Mouse (Mus musculus) midbrain, postnatal 0 days (tissue): ENCODE data around the gene Pknox2. TPM values are rescaled to one million over a fixed set of nuclear protein-coding genes. Genes with fewer than 3 reads are reported as not detected.
A peak's percentile ranks its signal among the peaks of the same experiment; 100 is the strongest.

Experiments
- ATAC-seq: fragments of 200-750 bp; cut with Nextera tagmentation; 2 replicates; pipeline ENCODE4 v1.8.0; 2017; ENCODE audit warnings: moderate number of reproducible peaks, mild to moderate bottlenecking, moderate TSS enrichment, moderate library complexity; ENCODE audit not compliant: low FRiP score
- DNase-seq: peaks from one replicate; pipeline ENCODE4 v3.0.0-alpha.2; 2015; ENCODE audit warnings: low spot score
- H3K27ac ChIP-seq: fragments of 300-500 bp; sonication (generic); 2 replicates; pipeline ENCODE4 v1.5.1; 2014; ENCODE audit warnings: low read depth, mild to moderate bottlenecking, low read length, mixed read lengths
- H3K27me3 ChIP-seq: fragments of 300-500 bp; sonication (generic); 2 replicates; pipeline ENCODE4 v1.6.1; 2014; ENCODE audit warnings: low read length, control low read depth, mixed read lengths; ENCODE audit not compliant: insufficient read depth
- H3K36me3 ChIP-seq: fragments of 300-500 bp; sonication (generic); 2 replicates; pipeline ENCODE4 v1.6.1; 2014; ENCODE audit warnings: low read length, control low read depth, mixed read lengths; ENCODE audit not compliant: insufficient read depth
- H3K4me1 ChIP-seq: fragments of 300-500 bp; sonication (generic); 2 replicates; pipeline ENCODE4 v1.6.1; 2014; ENCODE audit warnings: mild to moderate bottlenecking, control low read depth, antibody characterized with exemption, low read length, mixed read lengths; ENCODE audit not compliant: insufficient read depth
- H3K4me2 ChIP-seq: fragments of 300-500 bp; sonication (generic); 2 replicates; pipeline ENCODE4 v1.6.1; 2014; ENCODE audit warnings: low read depth, mild to moderate bottlenecking, low read length, mixed read lengths; ENCODE audit not compliant: poor library complexity, severe bottlenecking
- H3K4me3 ChIP-seq: fragments of 300-500 bp; sonication (generic); 2 replicates; pipeline ENCODE4 v1.5.1; 2014; ENCODE audit warnings: low read depth, mild to moderate bottlenecking, low read length, moderate library complexity
- H3K9ac ChIP-seq: fragments of 300-500 bp; sonication (generic); replicated peaks from 2 replicates; pipeline ENCODE4 v1.6.1; 2014; ENCODE audit warnings: mild to moderate bottlenecking, low read length, moderate library complexity, mixed read lengths; ENCODE audit not compliant: poor library complexity, severe bottlenecking
- H3K9me3 ChIP-seq: fragments of 300-500 bp; sonication (generic); 2 replicates; pipeline ENCODE4 v1.6.1; 2016; ENCODE audit warnings: low read length, control low read depth
- CTCF ChIP-seq: IDR thresholded peaks from 2 replicates; pipeline ENCODE4 v1.5.1; 2016; ENCODE audit warnings: antibody characterized with exemption, mild to moderate bottlenecking
- WGBS: fragments of 180-500 bp; shearing (Covaris S2); extraction: QIAGEN DNeasy Blood & Tissue Kit; methylation state at CpG from one replicate; pipeline ENCODE4 v1.1.7; 2014; 5-methylcytosine and 5-hydroxymethylcytosine counted together
- polyA plus RNA-seq: library from polyadenylated mRNA; unstranded; fragments of >200 nt; fragmentation: Nextera tagmentation; extraction: Ambion mirVana; gene quantifications from 2 replicates; pipeline ENCODE4 v1.2.1, GENCODE M21; 2015
- total RNA-seq: library from RNA; depleted of rRNA; stranded (reverse); fragments of >200 nt; gene quantifications from 2 replicates; pipeline ENCODE4 v1.2.3, GENCODE M21; 2014

The Pknox2 gene
- total and polyA plus RNA-seq, 2 experiments from 2014 or later = 23.6 to 26.6 TPM

GRCm38 (mm10) chr9:37066732-37067472 is 80.3 kb downstream of the Pknox2 start:
- Histone ChIP-seq H3K4me1 (no peaks in the 10 kb centered on the region), H3K9me3 (no peaks in the 10 kb centered on the region), H3K27me3 (no peaks in the 10 kb centered on the region), H3K27ac (no peak overlapping the region), H3K4me3 (no peak overlapping the region), H3K36me3 (no peaks in the 10 kb centered on the region), H3K4me2 (no peak overlapping the region), H3K9ac (no peak overlapping the region)
- DNase-seq (no peak), ATAC-seq (no peak)
- 66% methylated on average over 8 of the region's 8 CpGs for WGBS
- no peak for TF ChIP-seq CTCF

- no peak for TF ChIP-seq CTCF
- Histone ChIP-seq H3K27ac (no peak overlapping the region), H3K9ac (no peak overlapping the region), H3K4me1 (peaks cover 14% of the 10 kb centered on the region; the same call in 1 of the 2 replicates), H3K9me3 (no peaks in the 10 kb centered on the region), H3K27me3 (no peaks in the 10 kb centered on the region), H3K4me3 (no peak overlapping the region), H3K36me3 (no peaks in the 10 kb centered on the region), H3K4me2 (no peak overlapping the region)
- DNase-seq (no peak), ATAC-seq (no peak)
- WGBS = 66% methylated on average over 2 of the region's 2 CpGs
Measured at GRCm38 (mm10) chr9:37061627-37062026, 85.6 kb downstream of the Pknox2 start.

GRCm38 (mm10) chr9:37054703-37055102 is 92.5 kb downstream of the Pknox2 start:
- no peak for TF ChIP-seq CTCF
- H3K4me1 ChIP-seq = peaks cover 34% of the 10 kb centered on the region
- ATAC-seq (no peak), DNase-seq (no peak)
- H3K9me3 ChIP-seq = no peaks in the 10 kb centered on the region
- no peaks in the 10 kb centered on the region for H3K36me3 ChIP-seq
- H3K4me3 ChIP-seq = no peak overlapping the region
- 34% methylated on average over 5 of the region's 5 CpGs for WGBS
- H3K4me2 ChIP-seq = peak overlapping the region; percentile 45; the same call in 1 of the 2 replicates
- H3K27ac ChIP-seq = peak overlapping the region; percentile 51
- 0 out of 2 replicates have a peak overlapping the region, but pooled peaks have one; percentile 19 for H3K9ac ChIP-seq
- H3K27me3 ChIP-seq = no peaks in the 10 kb centered on the region

- WGBS = 14% methylated on average over 21 of the region's 21 CpGs
- H3K4me3 ChIP-seq = peak overlapping the region; percentile 8; the same call in 1 of the 2 replicates
- no peak for TF ChIP-seq CTCF
Measured at GRCm38 (mm10) chr9:37053601-37054512, 93.3 kb downstream of the Pknox2 start.

GRCm38 (mm10) chr9:37053041-37053440 is 94.2 kb downstream of the Pknox2 start:
- H3K36me3 ChIP-seq = no peaks in the 10 kb centered on the region
- H3K4me3 ChIP-seq = no peak overlapping the region
- H3K9ac ChIP-seq = no peak overlapping the region
- H3K9me3 ChIP-seq = no peaks in the 10 kb centered on the region
- ATAC-seq (no peak), DNase-seq (no peak)
- no peak for TF ChIP-seq CTCF
- H3K27me3 ChIP-seq = no peaks in the 10 kb centered on the region
- H3K4me2 ChIP-seq = no peak overlapping the region
- no peak overlapping the region for H3K27ac ChIP-seq
- H3K4me1 ChIP-seq = peaks cover 26% of the 10 kb centered on the region
- 50% methylated on average over 6 of the region's 6 CpGs for WGBS

More at GRCm38 (mm10) chr9:37053601-37054512, 93.3 kb downstream of the Pknox2 start:
- Histone ChIP-seq H3K9me3 (no peaks in the 10 kb centered on the region), H3K4me1 (peaks cover 34% of the 10 kb centered on the region), H3K27me3 (no peaks in the 10 kb centered on the region), H3K36me3 (no peaks in the 10 kb centered on the region), H3K4me2 (peak overlapping the region; percentile 45), H3K27ac (peak overlapping the region; percentile 51), H3K9ac (0 out of 2 replicates have a peak overlapping the region, but pooled peaks have one; percentile 19)
- ATAC-seq (peak; percentile 72), DNase-seq (peak; percentile 84)
